Mouse (Mus musculus): ENCODE data around the gene Slc22a28. TPM values are rescaled to one million over a fixed set of nuclear protein-coding genes. Genes with fewer than 3 reads are reported as not detected.

The Slc22a28 gene
- total RNA-seq (2023) = not detected in 4 replicates

GRCm38 (mm10) chr19:8131881-8132280 lies at the start of gene Slc22a28:
Slc22a28 (minus strand) TSS chr19:8131982.

Other genes starting within 250 kb of the Slc22a28 start
- gene Slc22a27, start 166.0 kb downstream of the Slc22a28 start, total RNA-seq (2023) = not detected in 4 replicates
- gene Slc22a29, start 86.9 kb upstream of the Slc22a28 start, total RNA-seq (2023) = not detected in 4 replicates

All from B cell, adult 62 days (primary cell).